Mouse (Mus musculus): ENCODE measurements at regions not wholly inside any gene's neighbourhood (a gene's known extent, or its start where the extent isn't known, plus 50 kb on each side); places are given as distances from the start of the nearest gene placed in this dataset.

- no peak for DNase-seq
Measured at GRCm38 (mm10) chr4:83986951-83987822, 461.8 kb downstream of the Ccdc171 start.

- DNase-seq, result no peak
Measured at GRCm38 (mm10) chr4:83987846-83988245, 462.5 kb downstream of the Ccdc171 start.

GRCm38 (mm10) chr4:83988314-83988713, 463.0 kb downstream of the Ccdc171 start:
- no peak for DNase-seq

GRCm38 (mm10) chr4:83990126-83990989, 465.0 kb downstream of the Ccdc171 start:
- DNase-seq, result no peak

GRCm38 (mm10) chr4:83991195-83991594, 465.9 kb downstream of the Ccdc171 start:
- DNase-seq, result no peak

- no peak for DNase-seq
Measured at GRCm38 (mm10) chr4:83997079-83997478, 471.7 kb downstream of the Ccdc171 start.

GRCm38 (mm10) chr4:84001645-84002044, 476.3 kb downstream of the Ccdc171 start:
- DNase-seq, result no peak

GRCm38 (mm10) chr4:84004055-84004778, 478.9 kb downstream of the Ccdc171 start:
- DNase-seq, result no peak

- DNase-seq, result no peak
Measured at GRCm38 (mm10) chr4:84004786-84005382, 479.5 kb downstream of the Ccdc171 start.

- DNase-seq, result no peak
Measured at GRCm38 (mm10) chr4:84011941-84012340, 486.6 kb downstream of the Ccdc171 start.

GRCm38 (mm10) chr4:84015139-84015538, 489.8 kb downstream of the Ccdc171 start:
- DNase-seq, result no peak

GRCm38 (mm10) chr4:84015552-84016169, 490.3 kb downstream of the Ccdc171 start:
- DNase-seq, result no peak

- DNase-seq, result no peak
Measured at GRCm38 (mm10) chr4:84018135-84018534, 492.8 kb downstream of the Ccdc171 start.

- DNase-seq, result no peak
Measured at GRCm38 (mm10) chr4:84018774-84019173, 493.4 kb downstream of the Ccdc171 start.

GRCm38 (mm10) chr4:84019500-84020255, 494.3 kb downstream of the Ccdc171 start:
- no peak for DNase-seq

- no peak for DNase-seq
Measured at GRCm38 (mm10) chr4:84020692-84021091, 495.3 kb downstream of the Ccdc171 start.

GRCm38 (mm10) chr4:84022323-84022722, 497.0 kb downstream of the Ccdc171 start:
- no peak for DNase-seq

- no peak for DNase-seq
Measured at GRCm38 (mm10) chr4:84026144-84026543, 500.8 kb downstream of the Ccdc171 start.

GRCm38 (mm10) chr4:84028120-84028519, 502.8 kb downstream of the Ccdc171 start:
- no peak for DNase-seq

- no peak for DNase-seq
Measured at GRCm38 (mm10) chr4:84030916-84031315, 505.6 kb downstream of the Ccdc171 start.

- DNase-seq, result no peak
Measured at GRCm38 (mm10) chr4:84032505-84032904, 507.2 kb downstream of the Ccdc171 start.

All from right cerebral cortex, adult 18-20 months (tissue).